Mouse (Mus musculus): ENCODE measurements around the gene Tlx3.

The Tlx3 gene

DNA sequence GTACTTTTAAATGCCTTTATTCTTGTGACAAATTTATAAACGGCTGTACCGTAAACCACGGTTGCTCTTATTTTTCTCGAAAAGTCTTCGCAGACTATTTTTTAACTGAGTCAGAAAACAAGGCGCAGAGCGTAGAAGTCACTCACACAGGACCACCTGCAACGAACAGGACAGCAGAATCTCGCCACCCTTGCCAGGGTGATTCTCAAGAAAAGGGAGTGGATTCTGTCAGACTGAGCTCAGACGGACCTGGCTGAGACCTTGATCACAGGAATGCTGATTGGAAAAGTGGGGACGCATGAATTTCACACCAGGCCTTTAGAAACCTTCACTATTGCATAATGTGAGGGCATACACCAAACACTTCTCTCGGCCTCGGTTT, 6.3 kb downstream of the Tlx3 start:
- DNase-seq (ENCODE audit: low spot score in 2 of 2) = no peak

GRCm38 (mm10) chr11:33196447-33197132, 6.8 kb downstream of the Tlx3 start:
- DNase-seq (ENCODE audit: low spot score in 2 of 2) = no peak

DNA sequence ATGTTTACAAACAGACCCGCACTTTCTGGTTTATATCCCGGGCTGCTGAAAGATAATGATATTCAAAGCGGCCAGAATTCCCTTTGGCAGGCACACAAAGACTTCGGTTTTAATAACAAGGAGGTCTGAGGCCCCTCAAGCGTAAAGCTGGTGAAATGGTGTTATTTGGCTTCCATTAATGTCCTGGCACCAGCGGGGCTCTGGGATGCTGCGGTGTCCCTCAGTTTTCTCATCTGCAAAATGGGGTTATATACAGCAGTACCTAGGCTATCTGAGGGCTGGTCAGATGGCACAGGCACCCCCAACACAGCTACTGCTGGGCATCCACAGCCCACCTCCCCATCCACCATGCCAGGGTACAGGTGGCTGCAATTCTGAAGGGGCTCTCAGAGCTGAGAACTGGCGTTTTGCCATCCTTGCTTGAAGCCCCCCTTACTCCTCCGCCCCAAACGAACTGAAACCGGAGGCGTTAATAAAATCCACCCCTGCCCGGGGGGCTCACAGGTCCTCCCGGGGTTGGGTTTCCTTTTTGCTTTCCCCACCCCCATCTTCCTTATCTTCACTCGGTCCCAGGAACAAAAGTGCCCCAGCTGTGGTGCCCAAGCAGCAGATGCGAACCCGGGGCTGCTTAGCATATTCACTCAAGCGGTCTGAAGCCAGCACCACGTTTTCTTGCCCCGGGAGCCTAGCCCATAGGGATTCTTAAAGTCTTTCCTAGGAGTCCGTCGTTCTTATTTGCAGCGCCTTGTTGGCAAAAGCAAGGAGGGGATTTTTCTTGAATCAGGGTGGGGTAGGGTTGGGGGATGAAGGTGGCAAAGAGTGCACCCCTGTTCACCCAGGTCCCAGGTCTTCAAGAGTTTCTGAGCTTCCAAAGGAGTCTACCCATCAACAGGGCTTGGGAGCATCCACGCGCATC, 7.6 kb downstream of the Tlx3 start:
- no peak for DNase-seq (ENCODE audit: low spot score in 2 of 2)

GRCm38 (mm10) chr11:33195061-33195460, 8.3 kb downstream of the Tlx3 start:
- no peak for DNase-seq (ENCODE audit: low spot score in 2 of 2)

DNA sequence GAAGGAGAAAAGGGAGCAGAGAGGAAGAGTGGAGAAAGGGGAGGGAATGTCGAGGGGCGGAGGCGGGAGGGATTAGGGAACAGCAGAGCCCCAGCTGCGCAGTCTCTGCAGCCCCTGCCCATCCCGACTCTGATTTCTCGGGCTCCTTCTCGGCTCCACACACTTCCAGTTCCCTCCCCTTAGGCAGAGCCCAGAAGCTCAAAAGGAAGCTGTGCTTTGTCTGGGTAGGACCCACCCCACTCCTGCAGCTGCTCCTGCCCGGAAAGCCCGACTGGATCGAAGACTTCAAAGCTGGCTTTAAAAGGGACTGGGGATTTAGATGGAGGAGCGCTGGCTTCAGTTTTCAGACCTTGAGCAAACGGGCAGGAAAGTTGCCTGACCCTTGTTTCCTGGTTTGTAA, 9.7 kb downstream of the Tlx3 start:
- DNase-seq (ENCODE audit: low spot score in 2 of 2) = no peak

- no peak for DNase-seq (ENCODE audit: low spot score in 2 of 2)
Observed at GRCm38 (mm10) chr11:33181804-33182203, 21.6 kb downstream of the Tlx3 start.

GRCm38 (mm10) chr11:33180701-33181116, 22.7 kb downstream of the Tlx3 start:
- no peak for DNase-seq (ENCODE audit: low spot score in 2 of 2)

- no peak for DNase-seq (ENCODE audit: low spot score in 2 of 2)
Observed at GRCm38 (mm10) chr11:33179802-33180201, 23.6 kb downstream of the Tlx3 start.

DNA sequence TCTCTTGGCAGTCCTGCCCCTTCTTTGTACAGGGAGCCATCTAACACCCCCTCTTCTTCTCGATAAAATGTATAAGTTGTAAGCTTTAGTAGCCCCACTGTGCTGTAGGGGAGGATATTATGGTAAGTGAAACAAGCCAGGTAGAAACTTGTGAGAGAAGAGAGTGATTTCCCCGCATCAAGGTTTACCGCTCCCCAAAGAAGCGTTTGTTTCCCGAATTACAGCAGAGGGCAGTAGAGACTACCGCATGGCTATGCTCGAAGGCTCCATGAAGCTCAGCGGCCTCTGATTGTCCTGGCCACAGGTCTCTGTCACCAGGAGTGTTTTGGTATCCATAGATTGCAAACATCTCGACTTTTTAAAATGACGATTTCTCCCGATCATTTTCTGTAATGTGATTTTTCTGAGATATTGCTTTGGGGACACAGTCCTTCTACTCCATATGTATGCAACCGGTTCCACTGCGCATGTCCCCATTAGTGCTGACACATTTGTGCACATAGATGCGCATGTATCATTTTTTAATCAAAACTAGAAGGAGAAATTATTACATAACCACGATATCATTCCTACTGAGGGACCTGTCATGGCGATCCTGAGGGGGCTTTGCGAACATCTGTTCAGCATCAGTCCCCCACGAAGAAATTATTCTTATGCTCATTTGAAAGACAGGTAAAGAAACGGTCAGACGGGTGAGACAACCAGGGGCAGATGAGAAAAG, 26.7 kb downstream of the Tlx3 start:
- DNase-seq (ENCODE audit: low spot score in 2 of 2) = no peak

DNA sequence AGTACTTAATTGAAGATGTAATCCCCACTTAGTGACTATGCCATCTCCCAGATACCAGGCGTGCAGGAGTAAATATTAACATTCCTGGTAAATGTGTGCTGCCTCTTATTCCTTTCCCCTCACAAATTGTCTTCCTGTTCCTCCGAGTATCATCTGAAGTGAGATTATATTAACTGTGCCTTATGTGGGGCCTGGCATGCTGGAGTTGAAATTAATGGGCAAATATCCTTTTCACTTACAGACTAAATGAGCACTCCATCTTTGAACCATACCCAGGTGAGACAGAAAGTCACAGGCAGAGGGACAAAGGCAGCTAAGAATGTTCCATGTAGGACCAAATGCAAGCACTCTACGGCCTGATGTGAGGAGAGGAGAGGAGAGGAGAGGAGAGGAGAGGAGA, 27.6 kb downstream of the Tlx3 start:
- DNase-seq (ENCODE audit: low spot score in 2 of 2) = no peak

- peak in 1 of 2 experiments; percentile 71 for DNase-seq (ENCODE audit: low spot score in 2 of 2)
Observed at GRCm38 (mm10) chr11:33170489-33170888, 32.9 kb downstream of the Tlx3 start.

- peak; percentile 100 for DNase-seq (ENCODE audit: low spot score in 2 of 2)
Observed at GRCm38 (mm10) chr11:33162998-33163506, 40.3 kb downstream of the Tlx3 start, which contains the start of gene Npm1. TSS of gene Npm1 (minus strand) at chr11:33163206.

DNA sequence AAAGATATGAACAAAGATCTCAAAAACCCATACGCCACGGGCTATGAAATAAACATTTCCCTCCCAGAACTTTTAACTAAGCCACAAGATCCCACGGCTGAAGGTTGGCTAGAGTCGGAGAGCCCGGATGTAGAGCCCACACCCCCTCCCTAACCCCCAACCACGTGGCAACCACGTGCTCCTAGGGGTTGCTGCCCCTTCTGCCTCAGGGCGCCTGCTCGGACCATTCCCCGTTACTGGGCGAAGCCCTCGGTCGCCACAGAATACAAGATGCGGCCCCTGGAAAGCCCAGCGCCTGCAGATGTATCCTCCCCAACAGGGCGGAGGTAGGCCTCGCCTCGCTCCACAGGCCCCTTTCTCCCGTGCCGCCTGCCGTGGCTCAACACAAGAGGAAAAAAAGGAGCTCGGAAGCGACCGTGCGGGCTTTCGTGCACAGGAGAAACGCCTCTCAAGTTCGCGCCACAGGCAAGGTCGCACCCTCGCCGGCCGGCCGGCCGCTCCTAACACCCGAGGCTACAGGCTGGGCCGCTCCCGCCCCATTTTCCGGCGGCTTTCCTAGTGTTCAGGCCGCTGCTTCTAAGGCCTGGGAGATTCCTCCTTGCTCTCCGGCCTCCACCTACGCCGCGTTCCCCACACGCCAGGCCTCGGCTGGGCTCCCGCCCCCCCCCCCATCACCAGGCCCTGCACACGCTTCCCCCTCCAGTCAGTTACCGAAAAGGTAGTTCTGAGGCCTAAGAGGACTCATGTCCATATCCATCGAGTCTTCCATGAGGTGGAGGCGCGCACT, 41.0 kb downstream of the Tlx3 start:
- peak; percentile 68 to 74 for DNase-seq (ENCODE audit: low spot score in 2 of 2)

DNA sequence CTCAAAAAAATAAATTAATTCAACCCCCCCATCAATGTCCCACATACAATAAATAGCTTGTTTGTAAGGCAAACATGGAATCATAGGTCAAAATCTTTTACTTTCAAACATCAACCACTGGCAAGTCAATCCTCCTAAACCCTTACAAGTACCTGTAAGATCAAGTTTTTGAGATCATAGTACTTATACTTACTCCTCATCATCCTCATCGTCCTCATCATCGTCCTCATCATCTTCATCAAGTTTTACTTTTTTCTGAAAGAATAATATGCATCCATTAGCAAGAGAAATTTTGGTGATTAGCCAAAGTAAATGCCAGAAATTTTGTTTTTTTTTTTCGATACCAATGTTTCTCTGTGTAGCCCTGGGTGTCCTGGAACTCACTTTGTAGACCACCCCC, 43.6 kb downstream of the Tlx3 start:
- no peak for DNase-seq (ENCODE audit: low spot score in 2 of 2)

GRCm38 (mm10) chr11:33157453-33158196, 45.8 kb downstream of the Tlx3 start:
- DNase-seq (ENCODE audit: low spot score in 2 of 2) = no peak

DNA sequence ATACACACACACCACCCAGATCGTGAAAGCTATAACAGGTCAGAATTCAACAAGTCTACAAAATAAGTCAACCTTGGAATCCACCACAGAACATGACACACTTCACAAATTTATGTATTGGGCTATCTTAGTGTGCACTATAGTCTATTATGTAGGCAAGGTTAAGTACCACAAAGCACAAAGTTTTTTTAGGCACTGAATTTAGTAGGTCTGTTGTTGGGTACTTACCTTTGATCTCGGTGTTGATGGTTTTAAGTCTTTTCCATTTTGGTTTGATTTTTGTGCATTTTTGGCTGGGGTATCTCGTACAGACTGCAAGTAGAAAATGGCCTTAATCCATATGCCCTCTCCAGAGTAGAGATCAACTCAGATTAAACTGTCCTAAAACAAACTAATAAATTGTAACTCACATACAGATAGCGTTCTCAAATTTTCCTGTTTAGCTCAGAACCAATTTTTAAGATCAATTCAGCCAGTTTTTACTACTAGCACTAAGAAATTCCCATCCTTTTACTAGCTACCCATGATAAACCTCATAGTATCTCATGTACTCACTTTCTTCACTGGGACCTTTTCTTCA, 46.9 kb downstream of the Tlx3 start:
- DNase-seq (ENCODE audit: low spot score in 2 of 2) = no peak

- no peak for DNase-seq (ENCODE audit: low spot score in 2 of 2)
Observed at GRCm38 (mm10) chr11:33154459-33154858, 48.9 kb downstream of the Tlx3 start.

- DNase-seq (ENCODE audit: low spot score in 2 of 2) = no peak
Observed at GRCm38 (mm10) chr11:33152997-33153396, 50.4 kb downstream of the Tlx3 start.

DNA sequence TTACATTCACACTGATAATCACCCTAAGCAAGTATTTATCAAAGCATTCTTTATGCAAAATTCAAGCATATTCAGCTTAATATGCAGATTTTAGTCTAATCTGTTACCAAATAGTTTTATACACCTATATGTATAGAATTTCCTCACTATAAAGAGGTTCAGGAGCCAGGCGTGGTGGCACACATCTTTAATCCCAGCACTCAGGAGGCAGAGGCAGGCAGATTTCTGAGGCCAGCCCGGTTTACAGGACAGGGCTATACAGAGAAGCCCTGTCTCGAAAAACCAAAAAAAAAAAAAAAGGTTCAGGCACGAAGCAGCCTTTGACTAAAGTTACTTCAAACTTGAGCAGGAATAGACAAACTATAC, 51.6 kb downstream of the Tlx3 start:
- DNase-seq (ENCODE audit: low spot score in 2 of 2) = no peak

DNA sequence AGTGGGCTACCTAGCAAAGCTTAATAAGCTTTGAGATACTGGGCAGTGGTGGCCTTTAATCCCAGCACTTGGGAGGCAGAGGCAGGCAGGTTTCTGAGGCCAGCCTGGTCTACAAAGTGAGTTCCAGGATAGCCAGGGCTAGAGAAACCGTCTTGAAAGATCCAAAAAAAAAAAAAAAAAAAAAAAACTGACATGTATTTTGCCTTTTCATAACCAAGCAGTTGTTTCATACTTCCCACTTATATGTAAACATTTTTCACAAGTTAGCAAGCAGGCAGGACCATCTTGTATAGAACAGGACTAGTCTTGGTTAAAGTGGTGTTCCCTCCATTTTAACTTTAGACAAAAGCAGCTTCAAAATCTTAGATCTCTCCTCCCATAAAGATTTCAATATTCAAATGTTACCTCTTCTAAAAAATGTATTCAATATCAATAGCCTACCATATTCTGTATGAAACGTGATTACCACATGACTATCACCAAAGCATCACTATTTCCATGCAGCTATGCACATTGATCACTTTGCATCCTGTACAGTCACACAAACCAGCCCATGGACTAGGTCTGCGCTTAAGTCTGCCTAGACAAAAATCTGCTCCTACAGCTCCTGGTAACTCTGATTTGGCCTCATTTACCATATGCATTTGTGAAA, 52.1 kb downstream of the Tlx3 start:
- DNase-seq (ENCODE audit: low spot score in 2 of 2) = no peak

All from urinary bladder, postnatal 4 days (tissue).